ENCODE assay signal across 8 mouse cellular contexts in genomic region chr17:47115754-47116153, GRCm38 (mm10).
DNase-seq lines count a peak whose midpoint lies in the region; ATAC-seq and TF ChIP-seq lines count a peak whose summit lies in the region.

No protein-coding gene starts in this region.

- no peaks in the 10 kb centered on the region for H3K27me3 ChIP-seq in liver, adult 2 months (ENCODE audit: control insufficient read depth, insufficient read depth, low read length)

- peak; percentile 32 to 34 for DNase-seq in cerebellum, postnatal 10 days
- DNase-seq in kidney, postnatal 4 days: peak; percentile 41 to 48
- no peak for DNase-seq in kidney, adult 9 months
- peak; percentile 90 for DNase-seq in ZHBTc4 (ENCODE audit: low read depth, low spot score)
- DNase-seq in liver, adult 2 months (ENCODE audit: extremely low read depth, low read depth, low spot score): no peak
- DNase-seq in testis, postnatal 14 days (ENCODE audit: low spot score): peak; percentile 72
- no peak for DNase-seq in left cerebral cortex, adult 9 months (ENCODE audit: low spot score in 2 of 2)

- H3K27ac ChIP-seq in liver, adult 2 months (replicated peaks; ENCODE audit: insufficient read depth, low read depth, low read length): no peak overlapping the region

- 47% methylated on average over 13 of the region's 13 CpGs for WGBS in liver, adult 2 months

- no peak overlapping the region for H3K9ac ChIP-seq in liver, adult 2 months (ENCODE audit: low read depth, low read length)

- H3K4me3 ChIP-seq in liver, adult 2 months (ENCODE audit: insufficient read depth, low read depth, low read length): no peak overlapping the region

- TF ChIP-seq CTCF in liver, adult 2 months (IDR thresholded peaks at IDR 0.05; ENCODE audit: low read depth, low read length): peak; percentile 63

- TF ChIP-seq POLR2A in liver, adult 2 months (IDR thresholded peaks at IDR 0.05; ENCODE audit: extremely low read depth, insufficient read depth, low read length): no peak

- no peaks in the 10 kb centered on the region for H3K4me1 ChIP-seq in liver, adult 2 months (ENCODE audit: control insufficient read depth, insufficient read depth, low read length)

- H3K36me3 ChIP-seq in liver, adult 2 months (ENCODE audit: control insufficient read depth, insufficient read depth, low read length): no peaks in the 10 kb centered on the region

- ATAC-seq in cerebellum, adult (ENCODE audit: insufficient number of reproducible peaks, low FRiP score, low TSS enrichment): no peak

- H3K79me2 ChIP-seq in liver, adult 2 months (ENCODE audit: control insufficient read depth, insufficient read depth, low read length): no peaks in the 10 kb centered on the region

Comparison
In these comparisons a context has a peak if more than half of its experiments do, and no peak if none do; other contexts are left out.
1. DNase-seq: peak in cerebellum, postnatal 10 days (2 of 2), kidney, postnatal 4 days (2 of 2), ZHBTc4 (single experiment) and testis, postnatal 14 days (single experiment); none in kidney, adult 9 months (single experiment), liver, adult 2 months (single experiment) and left cerebral cortex, adult 9 months (0 of 2).